Mouse (Mus musculus): ENCODE results near the gene Utp20. TPM values are rescaled to one million over a fixed set of nuclear protein-coding genes. Genes with fewer than 3 reads are reported as not detected.
"Not testable (repeated sequence)": the region's sequence is repeated elsewhere in the genome, so short reads cannot be mapped to it uniquely, and the experiment has no call there.

Utp20 gene
- 10 to 100 TPM; 26.3 to 28.5 TPM for total RNA-seq (2021)

DNA sequence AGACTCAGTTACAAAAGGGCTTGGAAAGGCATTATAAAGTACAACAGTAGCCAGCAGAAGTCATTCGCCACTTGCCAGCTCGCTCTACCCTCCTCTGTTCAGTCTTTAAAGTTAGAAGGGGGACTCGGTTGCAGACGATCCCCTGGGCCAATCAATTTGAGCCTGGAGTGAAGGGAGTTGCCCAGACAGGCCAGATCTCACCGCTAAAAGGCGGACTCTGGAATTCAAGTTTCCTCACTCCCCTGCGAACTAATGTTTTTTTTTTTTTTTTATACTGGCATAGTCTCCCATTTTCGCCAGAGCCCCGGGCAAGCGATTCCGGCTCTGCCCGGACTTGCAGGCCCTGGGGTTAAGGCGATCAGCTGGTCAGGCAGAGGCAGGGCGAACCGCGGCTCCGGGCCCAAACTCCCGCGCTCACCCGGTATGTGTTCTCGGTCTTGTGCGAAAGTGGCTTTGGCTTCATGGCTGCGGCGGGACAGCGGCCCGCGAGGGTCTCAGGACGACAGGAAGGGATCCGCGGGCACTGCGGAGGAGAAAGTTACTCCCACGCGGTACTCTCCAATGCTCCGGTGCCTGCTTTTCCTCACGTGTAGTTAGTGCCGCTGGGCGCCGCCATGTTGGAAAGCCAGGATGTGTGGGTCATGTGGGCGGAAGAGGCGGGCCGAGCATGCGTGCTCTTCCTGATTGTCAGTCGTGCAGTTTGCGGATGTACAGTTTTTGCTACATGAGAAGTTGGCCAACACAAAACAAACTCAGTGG is at the start of gene Utp20:
Gene Utp20, minus strand, starts transcription at position 617 of the 759 bp plus-strand sequence.
- DNase-seq, result peak; percentile 82
- intact Hi-C loops (cut with DNase I), result no loop called here

GRCm38 (mm10) chr10:88874870-88875269 is 48.3 kb upstream of the Utp20 start:
- no peak for DNase-seq

DNA sequence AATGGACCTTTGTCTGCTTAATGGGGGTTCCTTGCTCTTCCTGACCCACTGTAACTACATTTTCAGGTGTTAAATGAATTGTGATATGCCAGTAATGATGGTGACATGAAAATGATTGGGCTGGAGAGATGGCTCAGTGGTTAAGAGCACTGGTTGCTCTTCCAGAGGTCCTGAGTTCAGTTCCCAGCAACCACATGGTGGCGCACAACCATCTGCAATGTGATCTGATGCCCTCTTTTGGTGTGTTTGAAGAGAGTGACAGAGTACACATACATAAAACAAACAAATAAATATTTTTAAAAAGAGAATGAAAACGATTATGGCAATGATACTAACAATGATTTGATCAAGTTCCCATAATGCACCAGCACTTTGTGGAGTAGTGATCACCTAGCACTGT is 39.4 kb upstream of the Utp20 start:
- DNase-seq, result no peak
- intact Hi-C loops (cut with DNase I), result no loop called here

More at GRCm38 (mm10) chr10:88874870-88875269, 48.3 kb upstream of the Utp20 start:
- intact Hi-C loops (cut with DNase I), result no loop called here

GRCm38 (mm10) chr10:88862293-88862692 is 35.7 kb upstream of the Utp20 start:
- DNase-seq, result no peak
- intact Hi-C loops (cut with DNase I), result no loop called here

- intact Hi-C loops (cut with DNase I), result no loop called here
- DNase-seq, result no peak
Measured at GRCm38 (mm10) chr10:88861416-88861815, 34.8 kb upstream of the Utp20 start.

GRCm38 (mm10) chr10:88860911-88861310 is 34.3 kb upstream of the Utp20 start:
- no peak for DNase-seq
- intact Hi-C loops (cut with DNase I), result no loop called here

DNA sequence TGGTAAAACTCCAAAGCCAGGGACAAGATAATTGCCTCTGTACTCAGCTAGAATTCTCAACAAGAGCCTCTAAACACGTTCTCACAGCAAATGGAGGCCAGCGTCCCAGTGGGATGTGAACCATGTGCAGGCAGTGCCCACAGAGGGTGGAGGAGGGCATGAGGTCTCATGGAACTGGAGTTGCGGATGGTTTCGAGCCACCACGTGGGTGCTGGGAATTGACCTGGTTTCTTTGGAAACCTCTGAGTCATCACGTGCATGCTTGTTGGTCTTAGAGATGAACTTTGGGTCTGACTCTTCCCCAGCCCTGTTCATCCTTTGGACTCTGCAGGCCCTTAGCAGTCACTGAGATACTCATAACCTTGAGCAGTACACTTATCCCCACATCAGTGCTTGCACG is 26.7 kb upstream of the Utp20 start:
- intact Hi-C loops (cut with DNase I), result no loop called here
- DNase-seq, result no peak

- DNase-seq, result no peak
- intact Hi-C loops (cut with DNase I), result no loop called here
Measured at GRCm38 (mm10) chr10:88849976-88850375, 23.4 kb upstream of the Utp20 start.

DNA sequence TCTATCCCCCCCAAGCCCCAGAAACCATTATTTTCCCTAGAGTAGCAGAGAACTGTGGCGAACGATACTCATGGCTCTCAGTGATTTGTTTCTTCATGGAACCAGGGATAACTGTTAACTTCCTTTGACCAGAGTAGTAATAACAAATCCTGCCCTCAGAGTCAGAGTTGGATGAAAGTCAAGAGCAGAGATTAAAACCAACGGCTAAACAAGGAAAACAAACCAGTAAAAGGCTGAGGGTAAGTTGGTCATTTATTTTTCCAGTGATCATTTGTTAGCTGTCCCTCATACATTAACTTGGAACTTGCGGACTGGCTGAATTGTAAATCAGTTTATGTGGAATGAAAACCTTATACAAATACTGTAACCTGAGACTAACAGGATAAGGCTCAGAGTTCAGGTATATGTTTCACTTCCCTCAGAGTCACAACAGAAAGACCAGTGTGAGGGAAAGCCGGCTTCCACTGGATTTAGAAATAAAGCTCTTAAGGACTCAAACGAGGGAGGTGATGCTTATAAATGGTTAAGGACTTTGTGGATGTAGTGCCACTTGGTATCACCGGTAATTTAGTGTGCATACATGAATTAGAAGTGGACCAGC is 22.4 kb upstream of the Utp20 start:
- intact Hi-C loops (cut with DNase I), result no loop called here

DNA sequence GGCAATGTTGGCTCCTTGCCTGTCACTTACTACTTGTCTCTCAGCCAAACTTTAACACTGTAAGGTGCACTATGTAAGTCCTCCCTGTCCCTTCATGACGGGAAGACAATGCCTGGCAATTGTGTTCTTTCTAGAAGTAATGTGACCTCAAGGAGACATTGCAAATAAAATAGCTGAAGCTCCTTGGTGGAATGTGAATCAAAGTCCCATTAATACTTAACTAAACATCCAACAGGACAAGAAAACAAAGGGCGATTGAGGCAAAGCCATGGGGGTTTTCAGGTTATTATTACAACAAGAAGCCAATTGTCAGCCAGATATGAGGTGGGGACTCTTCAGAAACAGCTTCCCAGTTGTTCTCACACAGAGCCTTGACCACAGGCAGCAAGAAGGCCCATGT is 7.6 kb upstream of the Utp20 start:
- intact Hi-C loops (cut with DNase I), result no loop called here
- no peak for DNase-seq

More for the DNA sequence above, 22.4 kb upstream of the Utp20 start:
- no peak for DNase-seq

GRCm38 (mm10) chr10:88828361-88828760 is 1.8 kb upstream of the Utp20 start:
- no peak for DNase-seq
- intact Hi-C loops (cut with DNase I), result no loop called here

- intact Hi-C loops (cut with DNase I), result no loop called here
- no peak for DNase-seq
Measured at GRCm38 (mm10) chr10:88827596-88827995, 992 bp upstream of the Utp20 start.

- intact Hi-C loops (cut with DNase I); DNase-seq: not testable (repeated sequence)
Measured at GRCm38 (mm10) chr10:88826947-88827306, 323 bp upstream of the Utp20 start.

- DNase-seq, result no peak
- intact Hi-C loops (cut with DNase I), result no loop called here
Measured at GRCm38 (mm10) chr10:88817335-88817734, 9.3 kb downstream of the Utp20 start.

GRCm38 (mm10) chr10:88815256-88815655 is 11.3 kb downstream of the Utp20 start:
- intact Hi-C loops (cut with DNase I), result no loop called here
- no peak for DNase-seq

GRCm38 (mm10) chr10:88811704-88812103 is 14.9 kb downstream of the Utp20 start:
- intact Hi-C loops (cut with DNase I), result no loop called here
- DNase-seq, result no peak

DNA sequence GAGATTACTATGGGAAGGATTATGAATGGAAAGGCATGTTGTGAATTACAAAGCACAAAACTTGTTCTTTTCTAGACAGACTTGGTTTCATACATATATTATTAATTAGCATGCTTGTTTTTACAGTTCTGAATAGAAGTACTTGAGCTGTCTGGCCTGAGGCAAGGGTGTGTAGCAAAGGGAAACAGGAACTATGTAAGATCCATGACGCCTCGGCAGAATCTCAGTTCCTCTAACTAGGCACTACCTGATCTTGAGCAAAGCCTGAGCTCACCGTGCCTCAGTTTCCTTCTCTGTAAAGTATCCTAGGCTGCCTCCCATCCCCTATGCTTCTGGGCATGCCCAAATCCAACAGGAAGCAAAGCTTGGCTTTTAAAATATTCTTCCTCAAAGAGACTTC is 24.4 kb downstream of the Utp20 start:
- no peak for DNase-seq
- intact Hi-C loops (cut with DNase I), result no loop called here

GRCm38 (mm10) chr10:88799381-88799780 is 27.2 kb downstream of the Utp20 start:
- intact Hi-C loops (cut with DNase I), result no loop called here
- DNase-seq, result no peak

DNA sequence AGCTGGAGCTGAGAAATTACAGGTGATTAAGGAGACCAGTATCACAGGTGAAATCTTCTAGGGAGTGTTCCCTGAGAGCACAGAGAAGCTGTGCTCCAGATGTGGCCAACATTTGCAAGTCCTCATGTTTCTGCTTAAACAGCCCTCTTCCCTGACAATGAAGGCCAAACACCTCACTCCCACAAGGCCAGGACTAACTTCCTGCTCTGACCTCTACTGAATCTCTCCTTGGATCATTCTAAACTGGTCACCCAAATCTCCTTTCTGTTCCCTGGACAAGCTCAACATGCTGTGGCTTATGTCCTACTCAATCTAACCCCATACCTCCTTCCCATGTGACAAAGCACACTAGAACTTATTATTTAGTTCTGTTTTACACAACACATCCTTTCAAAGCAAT is 29.2 kb downstream of the Utp20 start:
- intact Hi-C loops (cut with DNase I), result no loop called here
- no peak for DNase-seq

- no peak for DNase-seq
- intact Hi-C loops (cut with DNase I), result no loop called here
Measured at GRCm38 (mm10) chr10:88796939-88797338, 29.7 kb downstream of the Utp20 start.

DNA sequence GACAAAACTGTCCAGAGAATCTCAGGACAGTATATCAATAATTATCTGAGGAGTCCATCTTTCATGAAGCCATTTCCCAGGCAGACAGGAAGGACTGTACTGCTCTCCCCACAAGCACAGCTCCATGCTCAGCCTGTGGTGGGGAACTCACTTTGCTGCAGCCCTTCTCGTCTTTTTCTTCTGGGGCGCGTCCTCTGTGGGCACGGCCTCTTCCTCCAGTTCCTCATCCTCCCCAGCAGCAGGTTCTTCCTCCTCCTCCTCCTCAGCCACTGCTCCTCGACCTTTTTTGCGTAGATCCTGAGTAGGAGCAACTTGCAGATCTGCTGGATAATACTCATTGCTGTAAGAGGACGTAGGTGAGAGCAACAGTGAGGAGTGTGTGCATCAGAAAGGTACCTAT is 31.4 kb downstream of the Utp20 start:
- DNase-seq, result no peak
- intact Hi-C loops (cut with DNase I), result no loop called here

GRCm38 (mm10) chr10:88794606-88795005 is 32.0 kb downstream of the Utp20 start:
- intact Hi-C loops (cut with DNase I), result no loop called here
- no peak for DNase-seq

- DNase-seq, result no peak
- intact Hi-C loops (cut with DNase I), result no loop called here
Measured at GRCm38 (mm10) chr10:88793671-88794070, 32.9 kb downstream of the Utp20 start.

Measured in left cerebral cortex, postnatal 4 days (tissue).